Mouse (Mus musculus) right cerebral cortex, adult 2 months (tissue): ENCODE data around the gene Map4k2.

Source experiments
- DNase-seq, 2 experiments: peaks; one replicate each; pipeline ENCODE4 v3.0.0; 2021 to 2022; ENCODE audit warnings: low spot score in 2 of 2

Gene Map4k2

DNA sequence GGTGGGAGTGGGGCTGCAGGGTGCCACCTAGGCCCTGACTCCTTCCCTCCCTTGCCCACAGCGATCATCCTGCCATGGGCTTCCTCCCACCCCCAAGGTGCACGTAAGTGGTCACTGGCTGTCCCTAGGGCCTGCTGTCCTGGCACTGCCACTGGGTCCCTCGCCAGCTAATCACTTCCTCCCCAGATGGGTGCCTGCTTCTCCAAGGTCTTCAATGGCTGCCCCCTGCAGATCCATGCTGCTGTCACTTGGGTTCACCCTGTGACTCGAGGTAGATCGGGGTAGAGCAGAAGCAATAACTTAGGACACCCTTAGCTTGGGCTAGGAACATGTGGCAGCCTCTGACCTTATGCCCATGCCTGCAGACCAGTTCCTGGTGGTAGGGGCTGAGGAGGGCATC is 5.1 kb downstream of the Map4k2 start:
- DNase-seq = no peak

DNA sequence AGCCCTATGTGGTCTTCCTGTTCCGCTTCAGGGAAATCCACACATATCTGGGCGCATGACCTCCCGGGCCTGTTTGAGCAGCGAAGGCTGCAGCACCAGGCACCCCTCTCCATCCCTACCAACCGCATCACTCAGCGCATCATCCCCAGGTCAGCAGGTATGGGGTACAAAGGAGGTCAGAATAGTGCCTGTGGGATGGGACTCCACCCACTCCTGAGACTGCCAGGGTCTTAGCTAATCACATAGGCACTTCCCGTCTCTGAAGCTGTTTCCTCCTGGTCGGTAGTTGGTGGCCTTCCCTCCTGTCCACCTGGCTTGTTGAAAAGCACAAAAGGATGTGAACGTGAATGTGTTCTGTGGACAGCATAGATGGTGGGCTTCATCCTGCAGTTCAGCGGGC is 5.7 kb downstream of the Map4k2 start:
- no peak for DNase-seq

DNA sequence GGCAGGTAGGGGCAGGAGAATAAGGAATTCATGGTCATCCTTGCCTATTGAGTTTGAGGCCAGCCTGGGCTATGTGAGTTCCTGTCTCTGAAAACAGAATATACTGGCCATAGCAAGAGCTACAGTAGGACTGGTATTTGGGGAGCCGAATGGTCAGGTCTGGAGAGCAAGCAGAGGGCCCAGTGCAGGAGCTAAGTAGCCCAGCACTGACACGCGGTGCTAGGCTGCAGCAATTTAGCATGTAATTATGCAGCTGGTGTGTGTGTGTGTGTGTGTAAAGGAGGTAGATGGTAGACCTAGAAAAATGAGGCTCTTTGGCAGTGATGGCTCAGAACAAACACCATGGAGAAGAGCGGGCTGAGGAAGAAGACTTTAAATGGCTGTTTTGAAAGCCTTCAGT is 6.7 kb downstream of the Map4k2 start:
- DNase-seq = no peak

GRCm38 (mm10) chr19:6348717-6349116 is 7.8 kb downstream of the Map4k2 start:
- DNase-seq = no peak

GRCm38 (mm10) chr19:6349215-6349983 is 8.5 kb downstream of the Map4k2 start:
- no peak for DNase-seq

DNA sequence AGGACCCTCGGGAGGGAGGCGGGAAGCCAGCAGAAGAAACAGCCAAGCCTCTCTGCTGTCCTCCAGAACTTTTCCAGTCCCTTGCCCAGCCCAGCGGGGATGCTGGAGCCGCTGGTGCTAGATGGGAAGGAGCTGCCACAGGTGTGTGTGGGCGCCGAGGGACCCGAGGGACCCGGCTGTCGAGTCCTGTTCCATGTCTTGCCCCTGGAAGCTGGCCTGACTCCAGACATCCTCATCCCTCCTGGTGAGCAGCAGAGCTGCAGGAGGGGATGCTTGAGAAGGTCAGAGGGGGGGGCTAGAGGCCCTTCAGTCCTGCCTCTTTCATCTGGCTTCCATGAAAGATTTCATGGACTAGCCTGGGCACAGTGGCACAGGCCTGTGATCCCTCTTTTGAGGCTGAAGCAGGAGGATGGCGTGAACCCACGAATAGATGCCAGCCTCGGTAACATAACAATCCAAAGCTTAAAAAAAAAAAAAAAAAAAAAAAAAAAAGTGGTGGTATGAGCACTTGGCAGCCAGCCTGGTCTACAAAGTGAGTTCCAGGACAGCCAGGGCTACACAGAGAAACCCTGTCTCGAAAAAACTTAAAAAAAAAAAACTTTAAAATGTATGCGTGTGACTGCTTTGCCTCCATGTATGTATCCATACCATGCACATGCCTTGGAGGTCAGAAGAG is 10.6 kb downstream of the Map4k2 start:
- DNase-seq = no peak

GRCm38 (mm10) chr19:6352107-6352505 is 11.2 kb downstream of the Map4k2 start:
- DNase-seq = no peak

DNA sequence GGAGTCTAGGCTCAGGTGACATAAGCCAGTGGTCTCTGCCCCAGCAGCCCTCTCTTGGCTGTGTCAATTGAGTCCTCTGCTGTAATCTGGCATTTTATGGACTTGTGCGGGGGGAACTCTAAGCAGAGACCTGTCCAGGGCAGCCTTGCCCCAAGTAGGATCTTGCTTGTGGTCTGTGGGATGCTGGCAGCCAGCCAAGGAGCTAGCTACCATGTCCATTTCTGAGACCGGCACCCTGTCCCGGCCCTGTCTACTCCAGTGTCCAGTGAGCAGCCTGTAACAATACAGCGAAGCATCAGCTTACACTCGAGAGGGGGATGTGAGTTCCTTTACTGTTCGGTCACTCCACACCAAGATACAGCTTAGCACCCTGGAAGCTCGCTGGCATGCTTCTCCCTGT is 13.1 kb downstream of the Map4k2 start:
- DNase-seq = no peak

- no peak for DNase-seq
Observed at GRCm38 (mm10) chr19:6361291-6361690, 20.4 kb downstream of the Map4k2 start.

- DNase-seq = no peak
Observed at GRCm38 (mm10) chr19:6363091-6363410, 22.1 kb downstream of the Map4k2 start.

DNA sequence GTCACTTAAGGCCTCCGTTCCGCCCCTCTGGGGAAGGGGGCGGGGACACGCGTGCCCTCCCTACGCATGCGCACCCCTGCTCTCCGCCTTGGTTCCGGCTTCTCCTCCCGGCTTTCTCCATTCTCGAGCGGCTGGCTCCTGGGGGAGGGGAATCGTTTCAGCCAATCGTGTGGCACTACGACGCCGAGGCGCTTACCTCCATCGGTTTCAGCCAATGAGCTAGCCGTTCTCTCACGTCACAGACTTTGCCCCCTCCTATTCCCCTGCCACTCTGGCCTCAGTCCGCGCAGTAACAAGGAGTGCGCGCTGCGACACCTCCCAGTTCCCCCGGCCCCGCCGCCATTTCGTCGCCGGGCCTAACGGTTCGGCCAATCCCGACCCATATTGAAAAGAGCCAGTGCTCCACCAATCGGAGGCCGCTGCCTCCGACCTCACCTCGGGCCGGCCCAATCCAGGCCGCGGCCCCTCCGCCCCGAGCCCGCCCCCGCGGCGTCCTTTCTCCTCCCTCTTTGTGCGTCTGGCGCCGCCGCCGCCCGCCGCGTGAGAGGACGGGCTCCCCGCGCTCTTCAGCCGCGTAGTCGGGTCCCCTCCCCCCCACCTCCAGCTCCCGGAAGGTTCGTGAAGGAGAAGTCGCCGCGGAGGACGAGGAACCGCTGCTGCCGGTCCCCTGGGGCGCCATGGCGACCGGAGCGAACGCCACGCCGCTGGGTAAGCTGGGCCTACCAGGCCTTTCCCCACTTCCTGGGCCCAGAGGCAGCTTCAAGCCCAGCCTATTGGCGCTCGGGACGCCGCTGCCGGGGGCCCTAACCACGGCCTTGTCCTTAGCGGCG is 22.7 kb downstream of the Map4k2 start, which contains the start of gene Sf1:
Sf1 (plus strand) TSS at position 280 of the 830 bp plus-strand sequence.
- peak; percentile 99 to 100 for DNase-seq

GRCm38 (mm10) chr19:6364317-6364725 is 23.4 kb downstream of the Map4k2 start:
- peak; percentile 91 to 94 for DNase-seq

- DNase-seq = no peak
Observed at GRCm38 (mm10) chr19:6364842-6365241, 23.9 kb downstream of the Map4k2 start.

DNA sequence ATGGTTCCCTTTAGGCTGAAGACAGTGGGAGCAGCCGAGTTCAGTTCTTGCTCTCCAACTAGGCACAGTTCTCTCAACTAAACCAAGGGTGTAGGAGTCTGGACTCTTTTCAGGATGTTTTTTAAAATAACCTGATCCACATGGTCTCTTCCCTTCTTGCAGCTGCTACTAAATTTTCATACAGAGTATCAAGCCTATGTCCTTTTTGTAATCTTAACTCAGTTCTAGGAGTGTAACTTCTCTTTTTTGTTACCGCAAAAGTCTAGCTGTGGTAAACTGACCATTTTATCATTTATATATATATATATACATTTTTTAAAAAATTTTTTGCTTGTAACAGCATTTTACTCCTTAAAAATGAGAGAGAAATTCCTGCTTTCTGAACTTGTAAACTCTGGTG is 29.2 kb downstream of the Map4k2 start:
- DNase-seq = no peak

GRCm38 (mm10) chr19:6372433-6372832 is 31.5 kb downstream of the Map4k2 start:
- DNase-seq = no peak

DNA sequence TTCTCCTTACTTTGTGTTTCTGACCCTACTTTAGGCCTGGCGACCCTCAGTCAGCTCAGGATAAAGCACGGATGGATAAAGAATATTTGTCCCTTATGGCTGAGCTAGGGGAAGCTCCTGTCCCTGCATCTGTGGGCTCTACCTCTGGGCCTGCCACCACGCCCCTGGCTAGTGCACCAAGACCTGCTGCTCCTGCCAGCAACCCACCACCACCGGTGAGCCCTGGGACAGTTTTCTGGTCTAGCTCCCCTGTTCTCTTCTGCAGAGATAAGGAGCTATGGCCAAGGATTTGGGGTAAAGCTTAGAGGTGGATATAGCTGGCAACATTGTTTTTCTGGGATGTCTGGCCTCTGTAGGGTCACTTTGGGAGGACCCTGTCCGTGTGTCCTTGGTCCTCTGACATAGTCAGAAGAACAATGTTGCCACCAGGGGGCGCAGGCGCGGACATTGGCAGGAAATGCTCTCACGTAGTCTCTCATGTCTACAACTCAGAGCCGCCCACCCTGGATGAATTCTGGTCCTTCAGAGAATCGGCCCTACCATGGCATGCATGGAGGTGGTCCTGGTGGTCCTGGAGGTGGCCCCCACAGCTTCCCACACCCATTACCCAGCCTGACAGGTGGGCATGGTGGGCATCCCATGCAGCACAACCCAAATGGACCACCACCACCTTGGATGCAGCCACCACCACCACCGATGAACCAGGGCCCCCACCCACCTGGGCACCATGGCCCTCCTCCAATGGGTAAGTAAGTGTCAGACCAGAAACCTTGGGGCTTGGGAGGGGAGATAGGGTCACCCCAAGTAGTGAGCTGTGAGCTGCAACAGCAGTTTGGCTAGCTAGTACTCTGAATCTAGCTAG is 32.8 kb downstream of the Map4k2 start:
- peak; percentile 79 to 83 for DNase-seq

GRCm38 (mm10) chr19:6374571-6374970 is 33.6 kb downstream of the Map4k2 start:
- DNase-seq = no peak

- DNase-seq = no peak
Observed at GRCm38 (mm10) chr19:6375423-6376254, 34.7 kb downstream of the Map4k2 start.

- no peak for DNase-seq
Observed at GRCm38 (mm10) chr19:6376255-6376564, 35.3 kb downstream of the Map4k2 start.

GRCm38 (mm10) chr19:6376643-6377042 is 35.7 kb downstream of the Map4k2 start:
- no peak for DNase-seq
